Mouse (Mus musculus): Measurements from ENCODE around the gene Cdh13. TPM values are rescaled to one million over a fixed set of nuclear protein-coding genes. Genes with fewer than 3 reads are reported as not detected.
A peak's percentile ranks its signal among the peaks of the same experiment; 100 is the strongest.

Cdh13 gene
- polyA plus RNA-seq, 1 experiment from 2014 or later, result 18.5 TPM

DNA sequence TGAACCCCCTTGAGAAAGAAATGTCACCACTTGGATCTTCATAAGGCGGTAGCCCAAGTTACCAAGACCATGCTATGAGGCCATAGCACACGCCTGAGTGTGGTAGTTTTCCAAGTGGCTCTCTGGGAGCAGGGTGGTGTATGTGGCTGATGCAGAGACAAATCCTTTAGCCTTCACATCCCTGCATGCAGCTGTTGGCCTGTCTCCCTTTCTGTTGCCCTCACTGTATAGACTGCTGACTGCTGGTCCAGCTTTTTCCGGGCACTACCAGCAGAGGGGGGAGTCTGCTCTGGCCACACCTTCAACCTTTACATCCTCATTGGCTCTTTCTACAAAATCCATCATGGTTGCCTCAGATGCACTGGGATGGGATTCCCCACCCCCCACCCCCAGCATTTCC is 844.7 kb downstream of the Cdh13 start:
- Histone ChIP-seq H3K4me1 (replicated peaks; ENCODE audit: control insufficient read depth, insufficient read depth) (no peaks in the 10 kb centered on the region), H3K9me3 (ENCODE audit: control insufficient read depth, low read length) (no peaks in the 10 kb centered on the region), H3K27ac (replicated peaks) (0 out of 2 replicates have a peak overlapping the region, but pooled peaks have one; percentile 18), H3K9ac (ENCODE audit: low read length) (no peak overlapping the region), H3K36me3 (ENCODE audit: control insufficient read depth, insufficient read depth, low read length) (no peaks in the 10 kb centered on the region), H3K4me2 (replicated peaks; ENCODE audit: low read depth) (no peak overlapping the region), H3K4me3 (ENCODE audit: low read depth, low read length) (no peak overlapping the region), H3K27me3 (ENCODE audit: control insufficient read depth, insufficient read depth, low read length) (no peaks in the 10 kb centered on the region)
- DNase-seq (ENCODE audit: low spot score), result no peak
- WGBS, result 44% methylated on average over 3 of the region's 3 CpGs
- no peak for ATAC-seq (ENCODE audit: low FRiP score, low TSS enrichment)
- TF ChIP-seq EP300 (optimal IDR thresholded peaks at IDR 0.05) (no peak), CTCF (IDR thresholded peaks at IDR 0.05; ENCODE audit: low read depth) (0 out of 2 replicates have a peak, but pooled peaks have one; percentile 11)

DNA sequence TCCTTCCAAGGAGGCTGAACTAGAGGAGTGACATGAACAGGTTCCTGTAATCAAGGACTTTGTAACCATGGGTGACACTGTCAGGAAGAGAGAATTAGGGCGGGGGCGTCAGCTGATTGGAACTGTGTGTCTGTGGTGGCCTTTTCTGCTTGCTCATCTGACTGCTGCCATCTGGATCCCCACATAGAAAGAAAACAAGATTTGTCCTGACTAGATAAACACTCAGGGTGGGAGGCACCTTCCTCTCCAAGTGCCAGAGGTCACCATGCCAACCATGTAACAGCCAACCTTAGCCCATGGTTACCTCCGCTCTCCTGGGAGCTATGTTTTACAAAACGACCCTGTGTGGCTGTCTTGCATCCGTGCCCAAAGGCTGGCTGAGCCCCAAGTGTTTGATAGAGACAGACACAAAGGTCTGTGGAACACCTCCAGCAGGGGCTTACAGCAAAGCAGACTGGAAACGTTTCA is 873.0 kb downstream of the Cdh13 start:
- Histone ChIP-seq H3K27me3 (ENCODE audit: control insufficient read depth, insufficient read depth, low read length) (no peaks in the 10 kb centered on the region), H3K4me2 (replicated peaks; ENCODE audit: low read depth) (no peak overlapping the region), H3K4me3 (ENCODE audit: low read depth, low read length) (no peak overlapping the region), H3K9me3 (ENCODE audit: control insufficient read depth, low read length) (no peaks in the 10 kb centered on the region), H3K36me3 (ENCODE audit: control insufficient read depth, insufficient read depth, low read length) (no peaks in the 10 kb centered on the region), H3K4me1 (replicated peaks; ENCODE audit: control insufficient read depth, insufficient read depth) (no peaks in the 10 kb centered on the region), H3K9ac (ENCODE audit: low read length) (no peak overlapping the region), H3K27ac (replicated peaks) (no peak overlapping the region)
- ATAC-seq (ENCODE audit: low FRiP score, low TSS enrichment), result no peak
- TF ChIP-seq CTCF (IDR thresholded peaks at IDR 0.05; ENCODE audit: low read depth) (no peak), EP300 (optimal IDR thresholded peaks at IDR 0.05) (no peak)
- WGBS, result 64% methylated on average over 6 of the region's 6 CpGs
- DNase-seq (ENCODE audit: low spot score), result no peak

DNA sequence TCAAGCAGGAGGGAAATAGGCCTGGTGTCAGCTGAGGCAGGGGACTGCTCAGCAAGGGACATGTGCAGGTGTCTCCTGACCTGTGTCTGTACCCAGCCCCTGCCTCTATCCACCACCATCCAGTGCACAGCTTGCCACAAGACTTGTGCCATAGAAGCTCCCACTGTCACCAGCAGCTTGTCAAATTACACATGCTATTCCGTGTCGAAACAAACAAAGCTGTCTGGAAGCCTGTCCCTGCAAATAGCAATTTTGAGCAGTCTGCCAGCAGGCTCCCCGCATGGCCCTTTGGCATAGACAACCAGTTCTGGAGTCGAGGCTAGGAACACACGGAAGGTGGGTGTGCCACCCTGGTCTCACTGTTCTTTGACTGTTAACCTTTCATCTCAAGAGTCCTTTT is 875.1 kb downstream of the Cdh13 start:
- H3K4me2 ChIP-seq (replicated peaks; ENCODE audit: low read depth), result no peak overlapping the region
- H3K9me3 ChIP-seq (ENCODE audit: control insufficient read depth, low read length), result no peaks in the 10 kb centered on the region
- H3K4me3 ChIP-seq (ENCODE audit: low read depth, low read length), result no peak overlapping the region
- no peaks in the 10 kb centered on the region for H3K4me1 ChIP-seq (replicated peaks; ENCODE audit: control insufficient read depth, insufficient read depth)
- 75% methylated on average over 5 of the region's 5 CpGs for WGBS
- no peak for ATAC-seq (ENCODE audit: low FRiP score, low TSS enrichment)
- TF ChIP-seq EP300 (optimal IDR thresholded peaks at IDR 0.05), result no peak
- no peak for TF ChIP-seq CTCF (IDR thresholded peaks at IDR 0.05; ENCODE audit: low read depth)
- no peak for DNase-seq (ENCODE audit: low spot score)
- H3K36me3 ChIP-seq (ENCODE audit: control insufficient read depth, insufficient read depth, low read length), result no peaks in the 10 kb centered on the region
- H3K27me3 ChIP-seq (ENCODE audit: control insufficient read depth, insufficient read depth, low read length), result no peaks in the 10 kb centered on the region
- no peak overlapping the region for H3K27ac ChIP-seq (replicated peaks)
- no peak overlapping the region for H3K9ac ChIP-seq (ENCODE audit: low read length)

DNA sequence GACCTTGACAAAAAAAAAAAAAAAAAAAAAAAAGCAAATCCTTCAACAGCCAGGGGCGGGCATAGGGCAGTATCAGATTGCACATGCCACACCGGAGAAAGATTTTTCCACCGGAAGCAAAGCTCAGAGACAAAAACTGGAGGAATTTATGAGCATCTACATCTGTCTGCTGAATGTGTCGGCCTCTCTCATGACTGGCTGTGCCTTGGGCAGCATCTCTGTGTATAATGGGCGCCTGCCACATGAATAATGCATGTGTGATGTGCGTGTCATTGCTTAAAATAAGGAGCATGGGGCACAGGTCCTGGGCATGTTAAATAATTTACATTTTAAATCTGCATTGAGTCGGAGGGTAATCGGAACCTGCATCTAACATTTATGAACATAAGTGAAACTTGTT is 876.3 kb downstream of the Cdh13 start:
- Histone ChIP-seq H3K9ac (ENCODE audit: low read length) (no peak overlapping the region), H3K27me3 (ENCODE audit: control insufficient read depth, insufficient read depth, low read length) (no peaks in the 10 kb centered on the region), H3K27ac (replicated peaks) (no peak overlapping the region), H3K4me3 (ENCODE audit: low read depth, low read length) (no peak overlapping the region), H3K9me3 (ENCODE audit: control insufficient read depth, low read length) (no peaks in the 10 kb centered on the region), H3K4me2 (replicated peaks; ENCODE audit: low read depth) (no peak overlapping the region), H3K4me1 (replicated peaks; ENCODE audit: control insufficient read depth, insufficient read depth) (no peaks in the 10 kb centered on the region), H3K36me3 (ENCODE audit: control insufficient read depth, insufficient read depth, low read length) (no peaks in the 10 kb centered on the region)
- TF ChIP-seq CTCF (IDR thresholded peaks at IDR 0.05; ENCODE audit: low read depth) (no peak), EP300 (optimal IDR thresholded peaks at IDR 0.05) (no peak)
- DNase-seq (ENCODE audit: low spot score), result no peak
- no peak for ATAC-seq (ENCODE audit: low FRiP score, low TSS enrichment)
- 58% methylated on average over 8 of the region's 8 CpGs for WGBS

DNA sequence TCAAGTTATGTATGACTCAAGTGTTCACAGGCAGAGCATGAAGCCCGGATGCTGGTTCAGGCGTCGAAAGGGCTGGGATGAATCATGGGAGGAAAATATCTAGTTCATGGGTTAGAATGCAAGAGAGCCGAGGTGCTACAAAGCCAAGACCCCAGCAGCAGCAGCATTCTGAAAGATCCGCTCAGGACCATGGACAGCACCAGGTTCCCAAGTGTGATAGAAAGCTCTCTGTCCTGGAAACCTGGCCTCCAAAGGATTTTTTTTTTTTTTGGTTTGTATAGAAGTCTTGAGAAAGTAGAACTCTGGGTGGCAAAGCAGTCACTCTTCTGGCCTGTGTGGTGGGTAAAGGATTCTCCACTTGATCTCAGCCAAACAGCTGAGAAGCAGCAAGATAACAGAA is 880.5 kb downstream of the Cdh13 start:
- no peak for ATAC-seq (ENCODE audit: low FRiP score, low TSS enrichment)

DNA sequence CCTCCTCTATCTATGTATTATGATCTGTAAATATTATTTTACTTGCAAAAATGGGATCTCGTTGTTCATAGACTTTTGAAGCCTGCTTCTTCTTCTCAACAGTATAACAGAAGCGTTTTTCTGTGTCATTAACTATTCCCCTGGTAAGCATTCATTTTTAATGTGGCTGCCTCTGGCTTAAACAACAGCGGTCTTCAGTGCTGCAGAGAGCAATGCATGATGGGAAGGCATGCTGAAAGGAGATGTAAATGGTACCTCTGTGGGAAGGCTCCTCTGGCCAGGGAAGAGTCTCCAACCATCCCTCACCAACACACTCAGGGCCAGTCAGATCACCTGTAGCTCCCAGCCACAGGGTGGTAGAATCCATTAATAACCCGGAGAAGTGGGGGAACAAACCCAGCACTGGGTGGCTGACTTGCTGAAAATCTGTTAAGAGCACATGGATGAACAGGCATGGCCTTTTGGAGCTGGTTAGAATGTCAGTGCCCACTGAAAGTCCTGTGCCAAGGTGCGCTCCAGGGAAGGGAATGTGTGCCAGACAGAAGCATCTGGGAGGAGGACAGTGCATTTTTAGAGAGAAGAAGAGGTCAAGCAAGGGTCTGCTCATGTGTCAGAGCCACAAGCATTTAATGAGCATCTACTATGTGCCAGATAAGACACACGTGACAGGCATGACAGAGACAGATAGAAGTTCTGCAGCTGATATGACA is 893.8 kb downstream of the Cdh13 start:
- no peak overlapping the region for H3K27ac ChIP-seq (replicated peaks)
- H3K4me3 ChIP-seq (ENCODE audit: low read depth, low read length), result no peak overlapping the region
- no peak for ATAC-seq (ENCODE audit: low FRiP score, low TSS enrichment)
- no peak overlapping the region for H3K4me2 ChIP-seq (replicated peaks; ENCODE audit: low read depth)
- no peaks in the 10 kb centered on the region for H3K27me3 ChIP-seq (ENCODE audit: control insufficient read depth, insufficient read depth, low read length)
- H3K4me1 ChIP-seq (replicated peaks; ENCODE audit: control insufficient read depth, insufficient read depth), result no peaks in the 10 kb centered on the region
- no peak for DNase-seq (ENCODE audit: low spot score)
- H3K9ac ChIP-seq (ENCODE audit: low read length), result no peak overlapping the region
- TF ChIP-seq EP300 (optimal IDR thresholded peaks at IDR 0.05), result no peak
- TF ChIP-seq CTCF (IDR thresholded peaks at IDR 0.05; ENCODE audit: low read depth), result no peak
- H3K36me3 ChIP-seq (ENCODE audit: control insufficient read depth, insufficient read depth, low read length), result no peaks in the 10 kb centered on the region
- no peaks in the 10 kb centered on the region for H3K9me3 ChIP-seq (ENCODE audit: control insufficient read depth, low read length)
- 73% methylated on average over 6 of the region's 6 CpGs for WGBS

More for the DNA sequence above, 880.5 kb downstream of the Cdh13 start:
- H3K4me1 ChIP-seq (replicated peaks; ENCODE audit: control insufficient read depth, insufficient read depth), result no peaks in the 10 kb centered on the region
- no peak overlapping the region for H3K27ac ChIP-seq (replicated peaks)
- H3K9ac ChIP-seq (ENCODE audit: low read length), result no peak overlapping the region
- H3K36me3 ChIP-seq (ENCODE audit: control insufficient read depth, insufficient read depth, low read length), result no peaks in the 10 kb centered on the region
- no peaks in the 10 kb centered on the region for H3K9me3 ChIP-seq (ENCODE audit: control insufficient read depth, low read length)
- H3K27me3 ChIP-seq (ENCODE audit: control insufficient read depth, insufficient read depth, low read length), result no peaks in the 10 kb centered on the region
- peak; percentile 25 for DNase-seq (ENCODE audit: low spot score)
- H3K4me2 ChIP-seq (replicated peaks; ENCODE audit: low read depth), result no peak overlapping the region
- H3K4me3 ChIP-seq (ENCODE audit: low read depth, low read length), result no peak overlapping the region
- TF ChIP-seq EP300 (optimal IDR thresholded peaks at IDR 0.05) (no peak), CTCF (IDR thresholded peaks at IDR 0.05; ENCODE audit: low read depth) (no peak)
- 59% methylated on average over 5 of the region's 5 CpGs for WGBS

All from stomach, postnatal 0 days (tissue).